ENCODE assay signal across 8 mouse cellular contexts in the genomic region with DNA sequence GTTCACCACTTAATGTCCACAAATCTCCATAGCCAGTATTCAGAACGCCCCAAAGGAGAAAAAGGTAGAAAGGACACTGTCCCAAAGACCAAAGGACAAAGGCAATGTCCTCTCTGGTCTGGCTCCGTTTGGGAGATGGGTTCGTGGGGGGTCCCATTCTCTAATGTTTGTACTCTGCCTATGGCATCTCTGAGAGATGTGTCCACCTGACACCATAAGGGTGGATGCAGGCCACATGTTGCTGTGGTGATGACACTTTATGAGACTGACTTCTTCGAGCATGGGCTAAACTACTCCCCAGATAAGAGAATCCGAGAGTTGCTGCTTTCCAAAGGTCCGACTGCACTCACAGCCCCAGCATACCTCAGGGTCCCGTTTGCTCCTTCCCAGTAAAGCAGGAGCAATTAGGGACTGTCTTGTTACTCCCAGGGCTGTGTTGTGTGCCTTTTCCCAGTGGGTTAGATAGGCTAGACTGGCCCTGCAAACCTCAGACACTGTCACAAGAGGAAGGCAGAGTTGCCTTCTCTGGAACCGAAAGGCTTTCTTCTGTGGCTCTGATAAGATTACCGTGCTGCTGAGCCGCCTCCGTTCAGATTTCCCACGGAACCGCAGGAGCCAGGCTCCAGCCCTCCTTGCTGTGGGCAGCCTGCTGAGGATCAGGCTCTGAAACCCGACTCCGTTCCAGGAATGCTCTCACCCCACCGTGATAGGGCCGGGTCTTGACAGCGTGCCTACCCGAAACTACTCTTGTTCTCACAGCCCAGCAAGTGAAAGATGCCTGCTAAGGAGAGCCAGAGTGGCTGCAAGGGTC. TPM values are rescaled to one million over a fixed set of nuclear protein-coding genes. Genes with fewer than 3 reads are reported as not detected.
A peak's percentile ranks its signal among the peaks of the same experiment; 100 is the strongest.
DNase-seq lines count a peak whose midpoint lies in the region; ATAC-seq and TF ChIP-seq lines count a peak whose summit lies in the region.

No protein-coding gene starts in this region.

- H3K4me2 ChIP-seq in limb, embryonic 12.5 days = peak overlapping the region; percentile 56

- peak overlapping the region; percentile 73 for H3K9ac ChIP-seq in heart, adult 2 months (ENCODE audit: low read depth, low read length)
- 0 out of 2 replicates have a peak overlapping the region, but pooled peaks have one; percentile 18 for H3K9ac ChIP-seq in limb, embryonic 12.5 days (replicated peaks)

- H3K36me3 ChIP-seq in heart, adult 2 months (ENCODE audit: control insufficient read depth, insufficient read depth, low read length) = peaks cover 47% of the 10 kb centered on the region
- no peaks in the 10 kb centered on the region for H3K36me3 ChIP-seq in limb, embryonic 12.5 days

- no peaks in the 10 kb centered on the region for H3K9me3 ChIP-seq in limb, embryonic 12.5 days

- intact Hi-C loops in heart, adult 2 months (cut with DNase I) = no loop called here

- DNase-seq in kidney, postnatal 4 days = peak; percentile 55 to 68
- DNase-seq in kidney, adult 11 months = no peak
- DNase-seq in heart, adult 2 months = peak; percentile 71 to 72
- DNase-seq in testis, postnatal 10 days (ENCODE audit: low spot score) = no peak
- no peak for DNase-seq in kidney, postnatal 36 days

- ATAC-seq in limb, embryonic 12.5 days (ENCODE audit: insufficient number of reproducible peaks, insufficient read depth, low FRiP score, low TSS enrichment, low read depth) = peak; percentile 56

- H3K4me3 ChIP-seq in brown adipose tissue, adult 24 weeks (ENCODE audit: insufficient read depth, low read depth, low read length) = peak overlapping the region; percentile 31
- H3K4me3 ChIP-seq in heart, adult 2 months = peak overlapping the region; percentile 38
- peak overlapping the region; percentile 17 for H3K4me3 ChIP-seq in limb, embryonic 12.5 days (replicated peaks)
- 0 out of 2 replicates have a peak overlapping the region, but pooled peaks have one; percentile 6 for H3K4me3 ChIP-seq in olfactory bulb, adult 2 months (ENCODE audit: insufficient read depth, low read depth, low read length)

- TF ChIP-seq POLR2A in heart, adult 2 months (IDR thresholded peaks at IDR 0.05; ENCODE audit: insufficient read depth, low read depth, low read length) = peak; percentile 55
- TF ChIP-seq POLR2A in olfactory bulb, adult 2 months (IDR thresholded peaks at IDR 0.05; ENCODE audit: insufficient read depth, low read depth, low read length) = no peak

- H3K27ac ChIP-seq in brown adipose tissue, adult 24 weeks (replicated peaks; ENCODE audit: low read depth, low read length) = peak overlapping the region; percentile 92
- H3K27ac ChIP-seq in heart, adult 2 months = peak overlapping the region; percentile 89
- peak overlapping the region; percentile 1; the same call in 1 of the 2 replicates for H3K27ac ChIP-seq in limb, embryonic 12.5 days
- no peak overlapping the region for H3K27ac ChIP-seq in olfactory bulb, adult 2 months (ENCODE audit: insufficient read depth, low read depth, low read length)

- peaks cover 52% of the 10 kb centered on the region for H3K4me1 ChIP-seq in brown adipose tissue, adult 24 weeks (ENCODE audit: control insufficient read depth, insufficient read depth, insufficient read length, low read length)
- H3K4me1 ChIP-seq in heart, adult 2 months (ENCODE audit: control insufficient read depth, insufficient read depth, low read length) = peaks cover 55% of the 10 kb centered on the region
- peaks cover 39% of the 10 kb centered on the region for H3K4me1 ChIP-seq in limb, embryonic 12.5 days (replicated peaks)
- H3K4me1 ChIP-seq in olfactory bulb, adult 2 months (ENCODE audit: control insufficient read depth, insufficient read depth, low read length) = peaks cover 7% of the 10 kb centered on the region

- TF ChIP-seq CTCF in heart, adult 2 months (IDR thresholded peaks at IDR 0.05) = no peak
- no peak for TF ChIP-seq CTCF in olfactory bulb, adult 2 months (IDR thresholded peaks at IDR 0.05; ENCODE audit: insufficient read depth, low read depth, low read length)

- no peak for TF ChIP-seq EP300 in heart, adult 2 months (IDR thresholded peaks at IDR 0.05; ENCODE audit: insufficient read depth, low read depth, low read length)

- 12% methylated on average over 19 of the region's 19 CpGs for WGBS in heart, adult 2 months
- 8% methylated on average over 19 of the region's 19 CpGs for WGBS in limb, embryonic 12.5 days
- WGBS in olfactory bulb, adult 2 months = 23% methylated on average over 19 of the region's 19 CpGs

- H3K79me2 ChIP-seq in heart, adult 2 months (replicated peaks; ENCODE audit: control insufficient read depth, insufficient read depth, low read length) = peaks cover 5% of the 10 kb centered on the region

- no peaks in the 10 kb centered on the region for H3K27me3 ChIP-seq in heart, adult 2 months (ENCODE audit: control insufficient read depth, insufficient read depth, low read length)
- peaks cover 42% of the 10 kb centered on the region for H3K27me3 ChIP-seq in limb, embryonic 12.5 days

RNA-seq across cellular contexts. Expression of a gene that starts 7.1 kb away (rescaled TPM):
- 4.8 and 8.8 TPM in 2 replicates for polyA plus RNA-seq in brown adipose tissue, adult 24 weeks (2012; ENCODE audit: insufficient read depth, insufficient read length, missing spikeins)
- 10 to 100 TPM; 68.7 to 81.5 TPM for total RNA-seq in heart, adult 2 months (2021)
- polyA plus RNA-seq in heart, adult 2 months (2012; rRNA removed) = 57.2 and 86.2 TPM in 2 replicates
- 10.8 and 13.4 TPM in 2 replicates for polyA plus RNA-seq in limb, embryonic 12.5 days (2016; fragmentation: Nextera tagmentation; extraction: Ambion mirVana)
- 138 and 395 TPM in 2 replicates for polyA plus RNA-seq in olfactory bulb, adult 2 months (2012; ENCODE audit: insufficient read depth, insufficient read length, low replicate concordance, missing spikeins)

Comparison
In these comparisons a context has a peak if more than half of its experiments do, and no peak if none do; other contexts are left out.
1. DNase-seq: peak in kidney, postnatal 4 days (2 of 2) and heart, adult 2 months (2 of 2); none in kidney, adult 11 months (single experiment), testis, postnatal 10 days (single experiment) and kidney, postnatal 36 days (0 of 2).
2. Peak in every context shown above with its lines, with median percentiles within 50 percentile points of each other: H3K4me3 ChIP-seq.